10 mouse cellular contexts compared by ENCODE assay signal in the genomic region with DNA sequence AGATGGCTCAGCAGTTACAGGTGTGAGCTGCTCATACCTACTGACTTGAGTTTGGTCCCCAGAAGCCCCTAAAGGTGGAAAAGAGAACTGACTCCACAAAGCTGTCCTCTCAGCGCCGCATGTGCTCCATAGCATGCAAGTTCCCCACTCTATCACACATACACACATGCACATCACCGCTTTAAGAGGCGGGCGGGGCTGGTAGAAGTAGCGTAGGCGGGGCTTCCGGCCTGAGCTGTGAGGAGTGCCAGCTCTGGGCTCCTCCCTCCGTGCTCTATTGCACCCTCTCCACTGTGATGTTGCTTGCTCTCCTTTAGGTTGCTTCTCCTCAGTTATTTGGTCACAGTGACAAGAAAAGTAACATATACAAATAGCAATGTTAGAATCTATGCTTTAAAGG.
A peak's percentile ranks its signal among the peaks of the same experiment; 100 is the strongest.
DNase-seq lines count a peak whose midpoint lies in the region; ATAC-seq lines count a peak whose summit lies in the region.
"Had no signal": no experiment of that assay in that cellular context is flagged by ENCODE, and none has a peak within 500 bp of the region (broad histone marks: within the 10 kb centered on the region; RNA-seq: fewer than 3 reads in every experiment).

No protein-coding gene starts in this region.

- H3K9ac ChIP-seq in lung, embryonic 16.5 days (ENCODE audit: low read length) = no peak overlapping the region
- H3K9ac ChIP-seq: hindbrain, embryonic 13.5 days had no signal

- no peaks in the 10 kb centered on the region for H3K4me1 ChIP-seq in lung, embryonic 16.5 days (replicated peaks; ENCODE audit: control insufficient read depth, insufficient read depth, low read length)

- H3K27ac ChIP-seq in lung, embryonic 16.5 days (ENCODE audit: low read length) = no peak overlapping the region
- H3K27ac ChIP-seq: hindbrain, embryonic 13.5 days; macrophage had no signal

- peak; percentile 51; the same call in 1 of the 2 replicates for ATAC-seq in lung, embryonic 16.5 days (ENCODE audit: low read depth)
- ATAC-seq in granulocyte monocyte progenitor cell, adult 5-6 weeks (replicated peaks; ENCODE audit: poor library complexity, severe bottlenecking) = peak; percentile 91
- ATAC-seq in megakaryocyte-erythroid progenitor cell, adult 5-6 weeks (replicated peaks; ENCODE audit: low FRiP score, low TSS enrichment, poor library complexity, severe bottlenecking) = peak; percentile 92

- H3K27me3 ChIP-seq in lung, embryonic 16.5 days (ENCODE audit: control insufficient read depth, insufficient read depth, low read depth, low read length) = no peaks in the 10 kb centered on the region
- H3K27me3 ChIP-seq: hindbrain, embryonic 13.5 days had no signal

- H3K4me3 ChIP-seq in lung, embryonic 16.5 days (ENCODE audit: low read length) = no peak overlapping the region
- H3K4me3 ChIP-seq: hindbrain, embryonic 13.5 days had no signal

- DNase-seq in lung, adult 18-20 months = no peak
- DNase-seq in thymus, postnatal 14 days = peak; percentile 71
- DNase-seq in embryo, embryonic 9.5 days (ENCODE audit: extremely low spot score) = no peak
- DNase-seq in frontal cortex, postnatal 36 days (ENCODE audit: low spot score in 2 of 2) = no peak
- no peak for DNase-seq in kidney, adult 8-10 months

- no peaks in the 10 kb centered on the region for H3K9me3 ChIP-seq in lung, embryonic 16.5 days (ENCODE audit: control insufficient read depth, low read length)
- H3K9me3 ChIP-seq: hindbrain, embryonic 13.5 days had no signal

- H3K36me3 ChIP-seq in lung, embryonic 16.5 days (ENCODE audit: control insufficient read depth, insufficient read depth, low read length) = no peaks in the 10 kb centered on the region
- H3K36me3 ChIP-seq: hindbrain, embryonic 13.5 days had no signal

- H3K4me2 ChIP-seq in lung, embryonic 16.5 days (ENCODE audit: low read depth, low read length) = no peak overlapping the region
- H3K4me2 ChIP-seq: hindbrain, embryonic 13.5 days had no signal

- 78% methylated on average over 9 of the region's 9 CpGs for WGBS in lung, embryonic 16.5 days
